Mouse (Mus musculus) embryo, embryonic 10 days (tissue): ENCODE measurements at regions not wholly inside any gene's neighbourhood (a gene's known extent, or its start where the extent isn't known, plus 50 kb on each side); places are given as distances from the start of the nearest gene placed in this dataset.
A peak's percentile ranks its signal among the peaks of the same experiment; 100 is the strongest.

Experiments
- DNase-seq: peaks from one replicate; pipeline ENCODE4 v3.0.0-alpha.2; 2015; ENCODE audit warnings: low spot score

DNA sequence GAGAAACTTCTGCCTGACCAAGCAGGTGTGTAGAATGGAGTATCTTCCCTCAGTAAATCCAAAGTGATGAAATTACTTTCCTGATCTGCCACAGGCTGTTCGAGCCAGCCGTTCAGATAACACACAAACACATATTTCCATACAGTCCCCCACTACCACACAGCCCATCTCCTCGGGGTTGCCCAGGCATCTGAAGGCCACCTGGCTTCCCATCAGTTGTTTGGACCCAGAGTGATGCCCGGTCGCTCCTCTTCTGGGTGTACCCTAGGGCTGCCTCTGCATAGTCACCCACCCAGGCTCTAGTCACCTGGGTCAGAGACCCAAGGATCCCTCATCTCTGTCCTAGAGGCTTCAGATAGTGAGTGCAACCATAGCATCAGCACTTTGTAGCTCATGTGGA is 107.9 kb downstream of the CK137956 start:
- DNase-seq, result no peak

DNA sequence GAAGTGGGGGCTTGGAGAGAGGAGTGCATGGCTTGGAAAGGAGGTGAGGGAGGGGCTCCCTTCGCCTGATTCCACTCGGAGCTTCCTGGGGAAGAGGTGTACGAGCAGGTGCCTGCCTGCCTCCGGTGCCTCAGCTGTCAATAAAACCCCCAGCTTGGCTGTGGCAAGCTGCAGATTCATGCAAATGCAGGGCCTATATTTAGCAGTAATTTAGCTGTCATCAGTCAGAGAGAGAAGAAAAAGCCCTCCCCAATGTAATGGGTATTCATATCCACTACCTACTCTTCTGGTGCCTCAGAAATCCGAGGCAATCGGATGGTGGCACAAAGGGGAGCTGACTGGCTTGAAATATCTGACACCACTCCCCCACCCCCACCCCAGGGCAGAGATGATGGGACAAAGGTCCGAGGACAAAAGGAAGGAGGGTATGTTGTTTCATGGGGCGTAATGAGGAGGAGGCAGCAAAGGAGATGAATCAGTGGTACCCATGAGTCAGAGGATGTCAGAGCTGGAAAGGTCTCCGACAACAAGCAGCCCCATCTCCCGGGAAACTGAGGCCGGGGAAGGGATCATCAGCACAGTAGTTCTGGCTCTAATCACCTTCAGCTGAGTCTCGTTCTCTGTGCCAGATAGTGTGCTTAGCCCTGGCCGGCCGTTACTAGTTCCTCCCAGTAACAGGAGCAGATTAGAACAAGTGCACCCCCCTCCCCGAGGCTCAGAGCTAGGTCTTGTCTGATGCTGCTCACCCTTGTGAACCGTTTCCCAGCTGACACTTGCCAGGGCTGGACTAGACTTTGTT is 109.2 kb downstream of the CK137956 start:
- no peak for DNase-seq

DNA sequence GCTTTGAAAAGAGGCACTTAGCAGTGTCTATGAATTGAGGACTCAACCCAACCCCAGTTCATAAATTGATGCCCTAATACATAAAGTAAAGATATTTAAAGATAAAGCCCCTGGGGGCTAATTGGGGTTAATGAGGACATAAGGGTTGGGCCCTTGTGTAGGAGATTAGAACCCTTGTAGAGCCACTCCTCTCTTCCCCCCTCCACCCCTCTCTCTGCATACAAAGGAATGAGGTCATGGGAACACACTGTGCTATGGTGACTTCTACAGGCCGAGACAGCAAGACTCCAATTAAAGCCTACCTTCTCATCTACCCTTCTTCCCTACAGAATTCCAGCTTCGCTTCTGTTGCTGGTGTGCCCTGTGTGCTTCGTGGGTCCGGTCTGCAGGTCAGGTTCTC is 110.5 kb downstream of the CK137956 start:
- no peak for DNase-seq

DNA sequence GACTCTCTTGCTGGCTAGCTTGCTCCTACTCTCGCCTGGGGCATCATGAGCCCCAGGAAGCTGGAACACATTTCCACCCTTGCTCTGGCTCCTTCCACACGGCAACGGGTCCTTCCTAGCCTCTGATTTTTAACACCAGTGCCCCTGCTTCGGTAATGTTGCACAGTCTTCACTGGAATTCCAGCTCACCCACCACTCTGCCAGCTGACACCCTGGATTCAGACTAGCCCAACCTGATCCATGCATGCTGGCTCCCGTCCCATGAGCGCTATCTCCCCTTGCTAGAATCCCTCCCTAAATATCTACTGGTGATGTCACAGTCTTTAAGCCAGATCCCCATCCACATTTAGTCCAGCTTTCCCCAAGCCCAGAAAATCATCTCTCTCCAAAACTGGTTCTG is 111.2 kb downstream of the CK137956 start:
- DNase-seq, result no peak

DNA sequence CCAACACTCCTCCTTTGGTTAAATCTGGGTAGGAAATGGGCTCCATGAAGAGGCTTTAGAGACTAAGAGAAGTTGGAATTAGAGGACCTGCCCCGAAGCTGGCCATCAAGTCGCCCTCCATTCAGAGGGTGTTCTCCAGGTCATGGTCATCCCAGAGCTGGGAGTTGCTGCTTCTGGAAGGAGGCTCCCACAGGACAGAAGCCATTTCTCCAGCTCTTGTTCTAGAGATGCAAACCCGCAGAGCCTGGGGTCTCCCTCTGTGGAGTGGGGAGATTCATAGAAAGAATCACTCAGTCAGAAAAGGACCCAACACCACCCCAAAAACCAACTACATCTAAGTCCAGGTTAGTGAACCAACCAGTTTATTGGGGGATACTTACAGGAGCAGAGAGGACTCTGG is 112.2 kb downstream of the CK137956 start:
- no peak for DNase-seq

DNA sequence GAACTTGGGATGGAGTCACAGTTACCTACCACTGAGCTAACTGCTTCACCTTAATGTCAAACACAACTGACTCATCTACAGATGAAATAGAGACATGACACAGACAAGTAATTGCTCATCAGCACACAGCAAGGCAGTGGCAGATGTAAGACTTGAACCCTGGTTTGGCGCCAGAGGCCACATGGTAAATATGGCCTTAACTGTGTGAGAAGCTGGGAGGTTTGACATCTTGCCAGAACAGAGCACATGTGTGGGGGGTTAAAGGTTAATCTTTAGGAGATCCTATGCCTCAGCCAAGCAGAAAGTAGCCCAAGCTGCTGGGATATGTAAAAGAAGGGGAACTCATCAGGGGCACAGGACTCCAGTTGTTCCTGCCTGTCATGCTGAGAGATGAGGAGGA is 114.9 kb downstream of the CK137956 start:
- DNase-seq, result no peak

DNA sequence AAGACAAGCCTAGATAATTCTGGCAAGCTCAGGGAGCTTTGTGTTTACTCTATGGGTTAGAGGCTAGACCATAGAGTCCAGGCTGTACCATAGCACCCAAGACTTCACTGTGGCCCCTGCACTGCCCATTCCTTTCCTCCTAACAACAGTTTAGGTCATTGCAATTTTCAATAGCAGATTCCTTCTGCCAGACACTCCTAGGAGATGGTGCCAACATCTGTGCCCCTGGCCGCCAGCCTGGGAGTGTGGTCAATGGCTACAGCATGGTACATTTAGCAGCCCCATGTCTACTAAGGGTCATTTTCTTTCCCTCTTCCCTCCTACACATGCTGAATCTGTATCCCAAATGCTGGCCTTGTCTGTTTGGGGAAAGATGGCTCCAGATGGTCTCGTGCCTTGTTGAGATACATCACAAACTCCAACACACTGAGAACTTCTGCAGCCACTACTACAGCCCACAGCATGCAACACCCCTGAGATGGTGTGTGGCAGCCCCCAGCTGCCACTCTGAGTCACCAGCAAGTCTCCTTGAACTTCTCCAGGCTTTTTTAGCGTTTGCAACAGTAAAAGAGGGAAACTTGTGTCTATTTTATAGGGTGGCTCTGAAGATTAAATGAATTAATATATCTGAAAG is 115.9 kb downstream of the CK137956 start:
- no peak for DNase-seq

DNA sequence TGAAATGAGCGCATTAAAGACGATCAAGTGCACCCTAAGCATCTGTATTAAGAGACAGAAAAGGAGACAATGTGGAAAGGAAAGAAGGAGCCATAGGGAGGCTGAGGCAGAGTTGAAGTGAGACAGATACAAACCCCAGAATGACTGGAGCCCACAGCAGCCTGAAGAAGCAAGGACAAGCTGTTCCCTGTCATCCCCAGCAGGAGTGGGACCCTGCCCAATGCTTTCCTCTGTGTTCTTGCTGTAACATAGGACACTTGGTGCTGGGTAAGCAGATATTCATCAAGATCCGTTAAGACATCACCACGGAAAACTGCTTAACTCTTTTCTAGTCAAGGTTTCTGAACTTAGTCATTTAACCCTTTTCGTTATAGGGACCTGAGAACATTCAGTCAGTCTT is 121.4 kb downstream of the CK137956 start:
- DNase-seq, result no peak

DNA sequence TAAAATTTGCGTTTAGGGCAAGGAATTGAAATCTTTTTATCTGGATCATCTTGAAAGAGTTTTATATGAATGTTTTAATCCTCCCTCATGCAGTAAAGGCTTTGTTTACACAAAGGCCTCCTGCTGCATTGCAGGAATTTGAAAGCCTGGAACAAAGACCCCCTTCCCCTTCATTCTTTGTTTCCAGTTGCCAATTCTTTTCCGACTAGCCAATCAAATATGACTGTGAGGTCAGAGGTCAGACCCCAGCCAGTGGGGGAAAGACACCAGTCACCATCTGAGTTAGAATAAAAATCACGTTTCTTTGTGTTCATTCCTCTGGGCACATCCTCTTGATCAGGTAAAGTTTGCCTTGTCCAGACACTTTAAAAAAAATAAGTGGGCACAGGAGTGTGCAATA is 124.4 kb downstream of the CK137956 start:
- DNase-seq, result peak; percentile 42

DNA sequence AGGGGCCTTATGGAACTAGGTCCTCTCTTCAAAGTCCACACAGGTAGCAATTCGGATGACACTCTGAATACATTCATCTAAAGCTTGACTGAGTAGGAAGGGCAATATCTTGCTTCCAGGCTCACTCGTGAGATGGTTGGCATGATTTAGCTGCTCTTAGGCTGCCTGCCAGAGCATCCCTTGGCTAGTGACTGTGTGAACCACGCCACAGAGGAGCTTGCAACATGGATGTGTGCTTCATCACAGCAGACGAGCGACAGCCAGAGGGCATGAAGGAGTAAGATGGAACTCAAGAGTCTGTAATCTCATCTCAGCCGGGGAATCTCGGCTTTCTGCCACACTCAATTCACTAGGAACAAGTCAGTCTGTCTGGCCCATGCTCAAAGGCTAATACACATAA is 127.3 kb downstream of the CK137956 start:
- no peak for DNase-seq

DNA sequence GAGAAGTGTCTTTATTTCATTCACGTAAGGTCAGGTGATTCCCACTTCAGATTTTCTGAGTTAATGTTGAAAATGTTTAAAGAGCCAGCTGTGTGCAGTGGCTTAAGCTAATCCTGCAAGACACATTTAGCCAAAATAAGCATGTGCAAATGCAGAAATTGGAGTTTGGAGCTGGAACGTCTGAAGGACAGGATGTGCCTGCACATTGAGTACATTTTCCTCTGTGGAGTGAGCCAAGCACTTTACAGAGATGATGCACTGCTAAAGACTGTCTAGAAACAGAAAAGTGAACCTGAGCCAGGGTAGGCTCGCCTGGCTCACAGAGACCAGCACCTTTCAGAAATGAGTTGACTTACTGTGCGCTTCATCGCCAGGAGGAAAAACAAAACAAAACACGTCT is 137.1 kb downstream of the CK137956 start:
- no peak for DNase-seq

DNA sequence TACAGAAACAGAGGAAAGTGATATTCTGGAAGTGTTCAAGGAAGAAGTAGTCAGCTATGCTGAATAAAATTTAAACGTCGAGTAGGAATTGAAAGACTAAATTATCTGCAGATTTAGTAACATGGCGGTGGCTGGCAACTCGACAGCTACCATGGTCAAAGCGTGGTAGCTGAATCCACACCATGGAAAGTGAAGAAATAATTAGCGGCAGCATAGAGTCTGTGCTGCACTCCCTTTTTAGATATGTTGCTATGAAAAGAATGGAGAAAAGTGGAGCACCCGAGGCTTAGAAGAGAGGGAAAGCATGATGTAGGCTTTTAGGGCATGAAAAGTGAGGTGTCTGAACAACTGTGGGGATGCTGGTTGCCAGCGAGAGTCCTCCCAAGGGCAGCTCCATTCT is 143.8 kb downstream of the CK137956 start:
- DNase-seq, result no peak

DNA sequence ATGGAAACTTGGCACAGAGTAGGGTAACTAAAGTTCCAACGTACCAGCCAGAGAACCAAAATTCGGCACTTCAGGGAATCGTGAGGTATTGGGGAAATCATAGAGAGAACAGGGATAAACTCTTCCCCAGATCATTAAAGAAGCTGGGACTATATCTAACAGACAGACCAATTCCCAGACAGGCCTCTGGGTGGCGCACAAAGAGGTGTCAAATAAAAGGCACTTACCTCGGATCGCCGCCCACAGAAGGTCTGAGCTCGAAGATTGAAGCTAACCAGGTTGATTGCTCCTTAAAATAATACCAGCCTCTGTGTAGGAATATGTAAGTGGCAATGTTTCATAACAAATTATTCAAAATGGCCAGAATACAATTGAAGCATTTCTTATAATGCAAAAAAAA is 151.2 kb downstream of the CK137956 start:
- no peak for DNase-seq

DNA sequence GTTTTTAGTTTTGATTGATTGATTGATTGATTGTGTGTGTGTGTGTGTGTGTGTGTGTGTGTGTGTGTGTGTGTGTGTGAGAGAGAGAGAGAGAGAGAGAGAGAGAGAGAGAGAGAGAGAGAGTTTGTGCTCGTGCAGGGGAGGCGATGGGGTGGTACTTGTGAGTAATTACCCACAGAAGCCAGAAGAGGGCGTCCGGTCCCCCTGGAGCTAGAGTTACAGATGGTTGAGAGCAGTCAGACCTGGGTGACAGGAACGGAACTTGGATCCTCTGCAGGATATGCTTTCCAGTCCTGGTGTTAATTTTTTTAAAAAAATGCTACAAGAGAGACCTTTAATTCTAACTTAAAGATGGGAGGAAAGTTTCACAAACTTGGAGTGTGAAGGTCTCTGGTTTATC is 151.7 kb downstream of the CK137956 start:
- DNase-seq, result no peak

DNA sequence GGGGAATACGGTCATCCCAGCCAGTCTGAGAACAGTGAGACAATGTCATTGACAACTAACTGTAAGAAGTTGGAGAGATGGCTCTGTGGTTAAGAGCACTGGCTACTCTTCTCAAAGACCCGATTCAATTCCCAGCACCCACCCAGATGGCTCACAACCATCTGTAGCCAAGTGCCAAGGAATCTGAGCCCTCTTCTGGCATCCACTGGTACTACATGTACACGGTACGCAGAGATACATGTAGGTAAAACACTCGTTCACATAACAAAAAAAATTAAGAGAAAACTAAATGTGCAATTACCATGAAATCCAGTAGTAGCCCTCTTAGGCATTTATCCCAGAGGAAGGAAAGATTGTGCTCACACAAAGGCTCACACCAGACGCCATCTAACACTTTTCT is 156.1 kb downstream of the CK137956 start:
- no peak for DNase-seq

DNA sequence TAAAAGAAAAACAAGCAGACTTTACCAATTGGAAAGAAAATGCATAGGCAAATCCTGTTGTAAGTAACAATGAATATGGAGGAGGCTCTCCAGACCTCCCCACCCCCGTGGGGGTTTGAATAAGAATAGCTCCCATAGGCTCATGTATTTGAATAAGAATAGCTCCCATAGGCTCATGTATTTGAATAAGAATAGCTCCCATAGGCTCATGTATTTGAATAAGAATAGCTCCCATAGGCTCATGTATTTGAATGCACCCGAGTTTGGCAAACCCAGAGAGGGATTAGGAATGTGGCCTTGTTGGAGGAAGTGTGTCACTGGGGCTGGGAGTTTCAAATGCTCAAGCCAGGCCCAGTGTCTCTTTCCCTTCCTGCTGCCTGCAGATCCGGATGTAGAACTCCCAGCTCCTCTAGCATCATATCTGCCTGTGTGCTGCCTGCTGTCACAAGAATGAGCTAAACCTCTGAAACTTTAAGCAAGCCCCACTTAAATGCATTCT is 158.7 kb downstream of the CK137956 start:
- no peak for DNase-seq

DNA sequence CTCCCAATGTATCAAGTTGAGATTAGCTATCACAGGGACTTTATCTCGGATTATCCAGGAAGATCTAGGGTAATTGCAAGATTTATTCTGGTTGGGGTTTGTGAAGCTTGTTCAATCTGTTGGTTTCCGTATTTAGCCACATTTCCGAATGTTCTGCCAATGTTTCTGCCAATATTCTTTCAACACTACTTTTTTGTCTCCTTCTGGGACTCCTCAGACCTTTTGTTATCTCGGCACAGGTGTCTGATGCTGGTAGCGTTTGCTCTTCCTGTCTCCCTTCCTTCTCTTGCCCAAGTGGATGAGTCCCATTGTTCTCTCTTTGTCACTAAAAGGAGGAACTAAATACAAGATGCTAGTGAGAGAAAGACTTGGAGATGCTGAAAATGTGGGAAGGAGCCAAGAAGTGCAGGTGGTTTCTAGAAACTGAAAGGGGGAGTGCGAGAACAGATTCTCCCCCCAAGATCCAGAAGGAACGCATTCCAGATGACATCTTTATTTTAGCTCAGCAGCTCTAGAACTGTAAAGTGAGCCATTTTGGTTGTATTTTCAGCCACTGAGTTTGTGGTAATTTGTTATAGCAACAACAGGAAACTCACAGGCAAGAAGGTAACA is 159.7 kb downstream of the CK137956 start:
- DNase-seq, result no peak

DNA sequence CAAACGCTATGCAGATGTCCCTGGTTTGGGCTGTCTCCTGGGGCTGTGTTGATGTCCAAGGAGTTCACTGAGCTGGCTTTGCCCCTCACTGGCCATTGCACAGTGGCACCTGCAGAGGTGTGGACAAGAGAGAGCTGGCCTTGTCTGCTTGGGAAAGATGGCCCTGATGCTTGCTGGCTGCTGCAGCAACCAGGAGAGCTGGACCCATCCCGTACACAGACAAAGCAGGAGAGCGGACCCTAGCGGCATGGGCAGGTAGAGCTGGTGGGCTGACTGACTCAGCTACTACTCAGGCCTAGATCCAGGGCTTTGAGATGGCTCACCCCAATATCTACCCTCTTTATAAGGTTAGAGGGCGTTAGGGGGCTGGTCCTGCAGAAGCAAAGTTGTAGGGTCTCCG is 161.7 kb downstream of the CK137956 start:
- DNase-seq, result peak; percentile 30

DNA sequence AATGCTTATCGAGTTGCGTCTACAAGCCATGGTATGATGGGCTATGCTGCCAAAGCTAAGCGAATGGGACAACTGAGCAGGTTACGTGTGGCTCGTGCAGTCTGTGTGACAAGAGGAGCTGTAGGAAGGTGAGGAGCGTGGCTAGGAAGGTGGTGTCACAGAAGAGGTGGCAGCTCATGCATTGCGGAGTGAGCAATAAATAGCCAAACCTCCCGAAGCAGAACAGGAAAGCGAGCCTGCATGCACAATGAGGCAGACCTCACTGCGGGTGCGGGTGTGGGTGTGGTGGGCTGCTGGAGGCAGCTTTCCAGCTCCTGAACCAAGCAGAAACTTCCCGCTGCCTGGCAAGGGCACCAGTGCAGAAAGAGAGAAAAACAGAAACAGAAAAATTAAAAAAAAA is 181.5 kb downstream of the CK137956 start:
- DNase-seq, result no peak

DNA sequence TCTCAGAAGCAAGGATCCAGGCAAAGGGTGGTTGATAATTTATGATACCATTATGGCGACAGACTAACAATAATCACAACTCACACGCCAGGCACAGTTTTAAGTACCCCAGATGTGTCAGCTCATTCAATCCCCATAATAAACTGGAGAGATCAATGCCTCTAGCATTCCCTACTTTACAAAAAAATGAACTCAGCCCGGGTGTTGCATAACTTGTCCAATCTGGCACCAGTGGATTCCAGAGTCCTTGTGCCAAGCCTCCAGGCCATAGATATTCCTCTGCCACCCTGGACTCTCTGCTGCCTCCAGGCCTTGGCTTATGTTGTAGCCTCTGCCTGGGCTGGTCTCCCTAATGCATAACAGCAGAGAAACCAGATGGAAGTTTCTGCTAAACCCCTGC is 185.0 kb downstream of the CK137956 start:
- no peak for DNase-seq

DNA sequence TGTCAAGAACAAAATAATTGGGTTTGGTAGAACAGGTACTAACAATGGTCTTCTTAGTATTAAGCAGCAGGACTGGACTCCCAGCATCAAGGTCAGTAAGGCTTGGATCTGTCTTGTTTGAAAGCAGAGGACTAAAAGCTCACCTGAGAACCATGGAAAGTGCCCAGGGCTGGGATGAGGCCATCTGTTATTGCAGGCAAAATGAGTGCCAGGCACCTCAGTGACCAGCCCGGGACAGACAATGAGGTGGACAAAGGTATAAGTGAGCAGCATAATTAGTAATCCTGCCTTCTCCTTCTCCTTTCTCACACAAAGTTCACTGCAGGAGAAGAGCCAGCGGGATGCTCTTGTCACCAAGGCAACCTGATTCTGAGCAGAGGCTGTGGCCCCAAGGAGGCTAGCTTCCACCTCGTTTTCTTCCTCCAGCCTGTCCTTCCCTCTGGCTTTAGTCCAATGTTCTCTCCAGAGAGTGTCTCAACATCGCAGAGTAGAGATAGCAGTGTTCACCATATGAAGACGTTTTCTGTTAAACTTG is 198.7 kb downstream of the CK137956 start:
- DNase-seq, result no peak

DNA sequence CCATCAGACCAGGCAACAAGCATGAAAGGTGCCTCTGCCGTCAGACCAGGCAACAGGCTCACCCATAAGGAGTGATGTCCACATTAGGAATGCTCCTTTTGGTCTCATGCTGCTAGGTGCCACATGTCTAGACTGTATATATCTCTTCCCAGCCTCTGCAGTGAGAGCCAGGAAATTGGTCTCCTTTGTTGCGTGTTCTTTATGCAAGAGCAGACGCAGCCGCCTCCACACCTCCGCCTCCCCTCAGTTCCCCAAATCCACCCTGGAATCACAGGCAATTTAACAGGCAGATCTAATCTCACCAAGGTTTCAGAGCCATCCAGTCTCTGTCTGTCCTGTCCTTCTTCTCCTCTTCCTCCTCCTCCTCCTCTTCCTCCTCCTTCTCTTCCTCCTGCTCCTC is 207.0 kb downstream of the CK137956 start:
- no peak for DNase-seq

DNA sequence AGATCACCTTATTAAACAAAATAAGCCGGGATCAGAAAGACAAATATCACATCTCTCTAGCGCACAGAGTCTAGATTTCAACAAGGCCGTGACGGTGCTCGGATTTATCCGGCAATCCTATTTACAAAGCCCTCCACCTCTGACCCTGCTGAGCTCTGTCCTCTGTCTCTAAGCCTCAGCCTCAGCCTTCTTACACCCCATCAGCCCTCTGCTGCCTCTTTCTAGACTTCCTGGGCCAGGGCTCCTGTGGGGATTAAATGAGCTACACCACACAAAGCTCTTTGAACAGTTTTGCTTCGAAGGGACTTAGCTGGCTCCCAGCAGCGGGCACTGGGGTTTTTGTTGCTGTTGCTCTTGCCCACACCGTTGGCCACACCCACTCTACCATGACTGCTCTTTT is 211.8 kb downstream of the CK137956 start:
- DNase-seq, result no peak
